Mouse (Mus musculus) spleen, adult 2 months (tissue): ENCODE data around the gene Zer1.

ENCODE experiments used
- CTCF ChIP-seq: fragments of 200-500 bp; IDR thresholded peaks from 2 replicates; pipeline ENCODE4 v1.5.1; 2011; ENCODE audit warnings: mild to moderate bottlenecking, inconsistent platforms; ENCODE audit not compliant: insufficient read depth, insufficient read length, insufficient replicate concordance; ENCODE audit errors: extremely low read depth
- POLR2A ChIP-seq: fragments of 200-500 bp; IDR thresholded peaks from 2 replicates; pipeline ENCODE4 v1.6.1; 2011; ENCODE audit warnings: low read depth, low read length, inconsistent platforms

GRCm38 (mm10) chr2:30136458-30136857 is 12.1 kb upstream of the Zer1 start:
- no peak for TF ChIP-seq CTCF
- TF ChIP-seq POLR2A, result no peak
